Mouse (Mus musculus) ES-Bruce4 (cell line): ENCODE measurements around the gene Zfp2. TPM values are rescaled to one million over a fixed set of nuclear protein-coding genes. Genes with fewer than 3 reads are reported as not detected.

ENCODE experiments used
- H3K27ac ChIP-seq: 2 replicates; pipeline ENCODE4 v1.5.1; 2012; ENCODE audit warnings: low read length, inconsistent platforms; ENCODE audit not compliant: insufficient read depth
- H3K27me3 ChIP-seq: 2 replicates; pipeline ENCODE4 v1.6.1; 2012; ENCODE audit warnings: mild to moderate bottlenecking, low read length, inconsistent platforms; ENCODE audit not compliant: control insufficient read depth, poor library complexity, insufficient read depth, severe bottlenecking
- H3K36me3 ChIP-seq: 2 replicates; pipeline ENCODE4 v1.6.1; 2012; ENCODE audit warnings: inconsistent platforms, mild to moderate bottlenecking, low read length, moderate library complexity; ENCODE audit not compliant: control insufficient read depth, poor library complexity, insufficient read depth, severe bottlenecking
- H3K4me1 ChIP-seq: one replicate; pipeline ENCODE4 v1.8.1; 2011; ENCODE audit warnings: low read length; ENCODE audit not compliant: control insufficient read depth, insufficient read depth
- H3K4me3 ChIP-seq: 2 replicates; pipeline ENCODE4 v1.5.1; 2011; ENCODE audit warnings: low read depth, mild to moderate bottlenecking, low read length
- H3K9ac ChIP-seq: 2 replicates; pipeline ENCODE4 v1.6.1; 2012; ENCODE audit warnings: low read depth, mild to moderate bottlenecking, inconsistent platforms; ENCODE audit not compliant: poor library complexity, severe bottlenecking
- H3K9me3 ChIP-seq: replicated peaks from 2 replicates; pipeline ENCODE4 v1.6.1; 2012; ENCODE audit warnings: mild to moderate bottlenecking, low read length, inconsistent platforms; ENCODE audit not compliant: control insufficient read depth, poor library complexity, insufficient read depth, severe bottlenecking
- CTCF ChIP-seq: IDR thresholded peaks from one replicate; pipeline ENCODE4 v1.8.1; 2011; ENCODE audit warnings: low read depth, low read length
- EP300 ChIP-seq: IDR thresholded peaks from 2 replicates; pipeline ENCODE4 v1.6.1; 2011; ENCODE audit warnings: low read depth, low read length; ENCODE audit not compliant: insufficient read depth
- POLR2A ChIP-seq: IDR thresholded peaks from one replicate; pipeline ENCODE4 v1.8.1; 2011; ENCODE audit warnings: low read length; ENCODE audit not compliant: insufficient read depth
- polyA plus RNA-seq: library from polyadenylated mRNA; stranded (reverse); fragments of >200 nt; gene quantifications from 2 replicates; pipeline ENCODE4 v1.2.4, GENCODE M21; 2011; ENCODE audit warnings: low read depth; ENCODE audit not compliant: missing spikeins, insufficient read depth, insufficient read length

Gene Zfp2
- 16.5 and 16.8 TPM in 2 replicates for polyA plus RNA-seq

GRCm38 (mm10) chr11:50915671-50916320 lies at the start of gene Zfp2:
TSS of gene Zfp2 (minus strand) at chr11:50916165.
- peak within 1 kb of the TSS; percentile 99 for H3K4me3 ChIP-seq

GRCm38 (mm10) chr11:50964886-50965285 lies 48.9 kb upstream of the Zfp2 start:
- Histone ChIP-seq H3K27ac (no peak overlapping the region), H3K9ac (no peak overlapping the region), H3K4me3 (no peak overlapping the region), H3K4me1 (no peaks in the 10 kb centered on the region), H3K9me3 (no peaks in the 10 kb centered on the region), H3K27me3 (no peaks in the 10 kb centered on the region), H3K36me3 (no peaks in the 10 kb centered on the region)
- no peak for TF ChIP-seq EP300

More at GRCm38 (mm10) chr11:50915671-50916320, at the start of gene Zfp2:
- peak within 1 kb of the TSS; percentile 91 for H3K9ac ChIP-seq
- H3K4me1 ChIP-seq = no peaks in the 10 kb centered on the region
- TF ChIP-seq CTCF = peak; percentile 31
- TF ChIP-seq EP300 = no peak
- TF ChIP-seq POLR2A = peak; percentile 29
- 0 out of 2 replicates have a peak within 1 kb of the TSS, but pooled peaks have one; percentile 1 for H3K27ac ChIP-seq
- H3K27me3 ChIP-seq = no peaks in the 10 kb centered on the region
- H3K36me3 ChIP-seq = no peaks in the 10 kb centered on the region; the same call in none of the 2 replicates
- no peaks in the 10 kb centered on the region for H3K9me3 ChIP-seq

GRCm38 (mm10) chr11:50953665-50954064 lies 37.7 kb upstream of the Zfp2 start, which contains the start of gene Prop1:
TSS of gene Prop1 (minus strand) at chr11:50953765.
- no peaks in the 10 kb centered on the region for H3K9me3 ChIP-seq
- no peak within 1 kb of the TSS for H3K27ac ChIP-seq
- TF ChIP-seq CTCF = no peak
- H3K36me3 ChIP-seq = no peaks in the 10 kb centered on the region
- no peaks in the 10 kb centered on the region for H3K27me3 ChIP-seq
- H3K4me3 ChIP-seq = no peak within 1 kb of the TSS
- H3K4me1 ChIP-seq = no peaks in the 10 kb centered on the region
- no peak within 1 kb of the TSS for H3K9ac ChIP-seq

GRCm38 (mm10) chr11:50952290-50952689 lies 36.3 kb upstream of the Zfp2 start:
- TF ChIP-seq CTCF = no peak
- TF ChIP-seq POLR2A = no peak
- TF ChIP-seq EP300 = no peak
- Histone ChIP-seq H3K27me3 (no peaks in the 10 kb centered on the region), H3K4me3 (no peak overlapping the region), H3K9ac (no peak overlapping the region), H3K9me3 (no peaks in the 10 kb centered on the region), H3K36me3 (no peaks in the 10 kb centered on the region), H3K27ac (no peak overlapping the region), H3K4me1 (no peaks in the 10 kb centered on the region)

- Histone ChIP-seq H3K4me3 (no peak within 1 kb of the TSS), H3K9ac (no peak within 1 kb of the TSS), H3K36me3 (no peaks in the 10 kb centered on the region), H3K4me1 (no peaks in the 10 kb centered on the region), H3K9me3 (no peaks in the 10 kb centered on the region), H3K27me3 (0 out of 2 replicates have a peak, but pooled peaks cover 2% of the 10 kb centered on the region), H3K27ac (no peak within 1 kb of the TSS)
- TF ChIP-seq POLR2A (no peak), EP300 (no peak), CTCF (no peak)
These were observed 27.5 kb upstream of the Zfp2 start, which contains the start of gene 4933414I15Rik for GRCm38 (mm10) chr11:50943506-50943905. TSS of gene 4933414I15Rik (minus strand) at chr11:50943765.

GRCm38 (mm10) chr11:50942386-50942785 lies 26.4 kb upstream of the Zfp2 start:
- H3K9me3 ChIP-seq = no peaks in the 10 kb centered on the region
- no peak overlapping the region for H3K4me3 ChIP-seq
- no peaks in the 10 kb centered on the region for H3K36me3 ChIP-seq
- TF ChIP-seq POLR2A = no peak
- TF ChIP-seq EP300 = no peak
- no peak for TF ChIP-seq CTCF
- H3K4me1 ChIP-seq = no peaks in the 10 kb centered on the region
- H3K9ac ChIP-seq = no peak overlapping the region
- H3K27ac ChIP-seq = no peak overlapping the region
- 0 out of 2 replicates have a peak, but pooled peaks cover 2% of the 10 kb centered on the region for H3K27me3 ChIP-seq
